Mouse (Mus musculus) heart, adult 2 months (tissue): ENCODE results near the gene Prol1.

Experiments used
- EP300 ChIP-seq: fragments of 200-500 bp; IDR thresholded peaks from 2 replicates; pipeline ENCODE4 v1.6.1; 2011; ENCODE audit warnings: low read depth, low read length, control low read depth; ENCODE audit not compliant: insufficient read depth
- POLR2A ChIP-seq: fragments of 200-500 bp; IDR thresholded peaks from 2 replicates; pipeline ENCODE4 v1.6.1; 2011; ENCODE audit warnings: mild to moderate bottlenecking, low read depth, low read length, control low read depth; ENCODE audit not compliant: insufficient read depth

GRCm38 (mm10) chr5:88364768-88365167 lies 47.7 kb downstream of the Prol1 start:
- TF ChIP-seq POLR2A (no peak), EP300 (no peak)
